Mouse (Mus musculus) WW6 (cell line): Measurements from ENCODE around the gene Mfn2.

Source experiments
- DNase-seq: peaks from one replicate; pipeline ENCODE4 v3.0.0-alpha.2; 2013; ENCODE audit warnings: low read depth, low spot score

The Mfn2 gene

GRCm38 (mm10) chr4:147904313-147905089 lies at the start of gene Mfn2:
Gene Mfn2 (minus strand): TSS chr4:147904704.
- DNase-seq: peak; percentile 63

- DNase-seq: peak; percentile 52
Observed at GRCm38 (mm10) chr4:147953590-147953989, 49.1 kb upstream of the Mfn2 start.

- DNase-seq: no peak
Observed at GRCm38 (mm10) chr4:147947511-147947910, 43.0 kb upstream of the Mfn2 start.

- no peak for DNase-seq
Observed at GRCm38 (mm10) chr4:147943005-147943404, 38.5 kb upstream of the Mfn2 start.

GRCm38 (mm10) chr4:147941045-147942020 lies 36.8 kb upstream of the Mfn2 start:
- DNase-seq: no peak

GRCm38 (mm10) chr4:147940576-147941044 lies 36.1 kb upstream of the Mfn2 start, which contains the start of gene 2510039O18Rik:
Gene 2510039O18Rik (plus strand): TSS chr4:147940895.
- peak; percentile 77 for DNase-seq

GRCm38 (mm10) chr4:147940111-147940510 lies 35.6 kb upstream of the Mfn2 start:
- DNase-seq: no peak

GRCm38 (mm10) chr4:147938148-147939096 lies 33.9 kb upstream of the Mfn2 start:
- DNase-seq: no peak

- no peak for DNase-seq
Observed at GRCm38 (mm10) chr4:147937486-147937885, 33.0 kb upstream of the Mfn2 start.

- no peak for DNase-seq
Observed at GRCm38 (mm10) chr4:147937021-147937420, 32.5 kb upstream of the Mfn2 start.

- DNase-seq: no peak
Observed at GRCm38 (mm10) chr4:147936331-147936954, 31.9 kb upstream of the Mfn2 start, which contains the start of gene Plod1. Gene Plod1 (minus strand): TSS chr4:147936767.

- DNase-seq: no peak
Observed at GRCm38 (mm10) chr4:147935904-147936303, 31.4 kb upstream of the Mfn2 start.

- DNase-seq: no peak
Observed at GRCm38 (mm10) chr4:147934611-147935010, 30.1 kb upstream of the Mfn2 start.

- DNase-seq: no peak
Observed at GRCm38 (mm10) chr4:147934134-147934533, 29.6 kb upstream of the Mfn2 start.

GRCm38 (mm10) chr4:147930946-147931345 lies 26.4 kb upstream of the Mfn2 start:
- no peak for DNase-seq

- no peak for DNase-seq
Observed at GRCm38 (mm10) chr4:147928540-147928939, 24.0 kb upstream of the Mfn2 start.

- peak; percentile 56 for DNase-seq
Observed at GRCm38 (mm10) chr4:147928136-147928535, 23.6 kb upstream of the Mfn2 start.

- DNase-seq: no peak
Observed at GRCm38 (mm10) chr4:147927705-147928104, 23.2 kb upstream of the Mfn2 start.

- DNase-seq: no peak
Observed at GRCm38 (mm10) chr4:147922341-147922740, 17.8 kb upstream of the Mfn2 start.

GRCm38 (mm10) chr4:147920973-147921372 lies 16.5 kb upstream of the Mfn2 start:
- DNase-seq: no peak
